Mouse (Mus musculus) embryonic fibroblast, embryonic 13.5 days (primary cell): ENCODE measurements at regions not wholly inside any gene's neighbourhood (a gene's known extent, or its start where the extent isn't known, plus 50 kb on each side); places are given as distances from the start of the nearest gene placed in this dataset.

Experiments used
- CTCF ChIP-seq: IDR thresholded peaks from 2 replicates; pipeline ENCODE4 v1.5.1; 2011; ENCODE audit warnings: mild to moderate bottlenecking, control low read depth, low read length, moderate library complexity, borderline replicate concordance; ENCODE audit not compliant: insufficient read depth
- POLR2A ChIP-seq: IDR thresholded peaks from 2 replicates; pipeline ENCODE4 v1.6.1; 2011; ENCODE audit warnings: low read depth, mild to moderate bottlenecking, control low read depth, low read length, moderate library complexity

DNA sequence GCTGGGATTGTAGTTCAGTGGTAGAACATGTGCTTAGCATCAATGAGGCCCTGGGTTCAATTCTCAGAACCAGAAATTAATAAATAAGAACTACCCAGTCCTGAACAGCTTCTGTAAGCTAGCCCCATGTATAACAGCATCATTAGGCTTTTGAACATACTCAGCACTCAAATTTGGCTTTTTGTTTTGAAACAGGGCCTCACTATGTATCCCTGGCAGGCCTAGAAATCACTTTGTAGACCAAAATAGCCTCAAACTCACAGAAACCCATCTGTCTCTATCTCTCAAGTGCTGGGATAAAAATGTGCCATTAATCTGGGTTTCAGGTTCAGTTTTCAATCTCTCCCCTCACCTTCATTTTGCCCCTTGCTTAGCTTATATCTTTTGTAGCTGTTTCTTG, 66.6 kb upstream of the Cul1 start:
- no peak for TF ChIP-seq CTCF
- TF ChIP-seq POLR2A = no peak
